Mouse (Mus musculus) lung, postnatal 0 days (tissue): ENCODE measurements around the gene Txk.

Source experiments
- CTCF ChIP-seq: IDR thresholded peaks from 2 replicates; pipeline ENCODE4 v1.5.1; 2016; ENCODE audit warnings: antibody characterized with exemption, mild to moderate bottlenecking
- EP300 ChIP-seq: IDR thresholded peaks from 2 replicates; pipeline ENCODE4 v1.6.1; 2016; ENCODE audit warnings: antibody characterized with exemption, mild to moderate bottlenecking, control low read depth

GRCm38 (mm10) chr5:72796186-72796613, 43.6 kb upstream of the Txk start:
- no peak for TF ChIP-seq CTCF
- no peak for TF ChIP-seq EP300
